14 mouse cellular contexts compared by ENCODE assay signal in the genomic region with DNA sequence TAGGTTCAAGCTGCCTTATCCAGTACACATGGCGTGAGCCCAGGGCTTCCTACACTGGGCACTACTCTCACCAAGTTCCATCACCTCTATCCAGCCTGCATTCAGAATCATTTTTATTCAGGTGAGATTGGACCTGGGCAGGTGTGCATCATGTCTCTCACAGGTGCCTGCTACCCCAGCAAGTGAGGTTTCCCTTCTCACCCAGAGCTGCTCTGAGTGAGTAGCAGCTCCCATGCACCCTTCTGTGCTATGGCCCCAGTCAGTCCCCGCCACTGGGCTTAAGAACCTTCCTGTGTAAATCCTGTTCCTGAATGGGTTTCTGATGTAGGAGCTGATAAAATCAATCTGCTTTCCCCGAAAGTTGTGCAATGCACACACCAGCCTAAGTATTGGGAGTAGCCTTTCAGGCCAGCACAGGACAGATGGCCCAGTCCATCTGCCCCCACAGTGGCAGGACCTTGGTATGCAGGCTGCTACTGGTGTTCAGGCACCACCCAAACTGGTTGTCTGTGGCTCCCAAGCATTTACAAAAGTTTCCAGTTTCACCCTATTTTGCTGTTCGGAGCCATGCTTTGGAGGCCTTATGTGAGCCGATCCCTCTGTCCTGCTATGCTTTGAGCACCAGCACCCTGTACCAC. TPM values are rescaled to one million over a fixed set of nuclear protein-coding genes. Genes with fewer than 3 reads are reported as not detected.
DNase-seq lines count a peak whose midpoint lies in the region; ATAC-seq and TF ChIP-seq lines count a peak whose summit lies in the region.
"Had no signal": no experiment of that assay in that cellular context is flagged by ENCODE, and none has a peak within 500 bp of the region (broad histone marks: within the 10 kb centered on the region; RNA-seq: fewer than 3 reads in every experiment).

No protein-coding gene starts in this region.

- H3K4me2 ChIP-seq in heart, embryonic 15.5 days = no peak overlapping the region
- no peak overlapping the region for H3K4me2 ChIP-seq in lung, postnatal 0 days (replicated peaks; ENCODE audit: low read depth, low read length)
- H3K4me2 ChIP-seq in hindbrain, embryonic 15.5 days = no peak overlapping the region
- no peak overlapping the region for H3K4me2 ChIP-seq in stomach, postnatal 0 days (replicated peaks; ENCODE audit: low read depth)

- DNase-seq in heart, postnatal 14 days = no peak
- peak; percentile 28 for DNase-seq in lung, postnatal 0 days (ENCODE audit: low spot score)
- no peak for DNase-seq in lung, adult 2 months
- no peak for DNase-seq in stomach, postnatal 0 days (ENCODE audit: low spot score)
- DNase-seq in B cell, adult 2 months = no peak
- DNase-seq: midbrain, embryonic 14.5 days; thymus, adult 2 months had no signal

- H3K36me3 ChIP-seq in heart, embryonic 15.5 days = no peaks in the 10 kb centered on the region
- H3K36me3 ChIP-seq in lung, postnatal 0 days (ENCODE audit: insufficient read depth, low read length) = no peaks in the 10 kb centered on the region
- no peaks in the 10 kb centered on the region for H3K36me3 ChIP-seq in hindbrain, embryonic 15.5 days
- H3K36me3 ChIP-seq in stomach, postnatal 0 days (ENCODE audit: control insufficient read depth, insufficient read depth, low read length) = no peaks in the 10 kb centered on the region
- H3K36me3 ChIP-seq: neural tube, embryonic 15.5 days had no signal

- peak overlapping the region; percentile 95 for H3K27ac ChIP-seq in heart, embryonic 15.5 days
- 0 out of 2 replicates have a peak overlapping the region, but pooled peaks have one; percentile 74 for H3K27ac ChIP-seq in lung, postnatal 0 days (ENCODE audit: low read length)
- H3K27ac ChIP-seq in hindbrain, embryonic 15.5 days (replicated peaks) = 0 out of 2 replicates have a peak overlapping the region, but pooled peaks have one; percentile 87
- peak overlapping the region; percentile 18; the same call in 1 of the 2 replicates for H3K27ac ChIP-seq in stomach, postnatal 0 days (replicated peaks)
- H3K27ac ChIP-seq: liver, embryonic 14.5 days had no signal

- no peak for ATAC-seq in heart, embryonic 15.5 days (replicated peaks; ENCODE audit: insufficient number of reproducible peaks, insufficient read depth, low FRiP score, low read depth)
- no peak for ATAC-seq in lung, postnatal 0 days
- no peak for ATAC-seq in hindbrain, embryonic 15.5 days (ENCODE audit: low FRiP score, low read depth)
- ATAC-seq in stomach, postnatal 0 days (ENCODE audit: low FRiP score, low TSS enrichment) = no peak
- ATAC-seq: inflammation-experienced regulatory T-cells, adult 6 months had no signal

- H3K4me1 ChIP-seq in heart, embryonic 15.5 days (replicated peaks) = peaks cover 78% of the 10 kb centered on the region
- peaks cover 34% of the 10 kb centered on the region for H3K4me1 ChIP-seq in lung, postnatal 0 days (ENCODE audit: insufficient read depth, low read depth, low read length)
- peaks cover 31% of the 10 kb centered on the region for H3K4me1 ChIP-seq in lung, adult 2 months (ENCODE audit: control insufficient read depth, insufficient read depth, low read length)
- H3K4me1 ChIP-seq in hindbrain, embryonic 15.5 days (replicated peaks) = peaks cover 70% of the 10 kb centered on the region
- peaks cover 22% of the 10 kb centered on the region for H3K4me1 ChIP-seq in stomach, postnatal 0 days (replicated peaks; ENCODE audit: control insufficient read depth, insufficient read depth)

- no peak for TF ChIP-seq CTCF in lung, postnatal 0 days (IDR thresholded peaks at IDR 0.05)
- no peak for TF ChIP-seq CTCF in lung, adult 2 months (IDR thresholded peaks at IDR 0.05; ENCODE audit: insufficient read depth, low read length)
- no peak for TF ChIP-seq CTCF in stomach, postnatal 0 days (IDR thresholded peaks at IDR 0.05; ENCODE audit: low read depth)

- H3K9me3 ChIP-seq in heart, embryonic 15.5 days (replicated peaks) = no peaks in the 10 kb centered on the region
- H3K9me3 ChIP-seq in lung, postnatal 0 days (ENCODE audit: low read length) = no peaks in the 10 kb centered on the region
- H3K9me3 ChIP-seq in hindbrain, embryonic 15.5 days = no peaks in the 10 kb centered on the region
- no peaks in the 10 kb centered on the region for H3K9me3 ChIP-seq in stomach, postnatal 0 days (ENCODE audit: control insufficient read depth, low read length)
- H3K9me3 ChIP-seq: embryonic facial prominence, embryonic 15.5 days; G1E; neural tube, embryonic 15.5 days had no signal

- no peak for TF ChIP-seq POLR2A in lung, adult 2 months (IDR thresholded peaks at IDR 0.05; ENCODE audit: borderline replicate concordance, extremely low read depth, low read depth, low read length)

- H3K4me3 ChIP-seq in heart, embryonic 15.5 days = no peak overlapping the region
- H3K4me3 ChIP-seq in lung, postnatal 0 days (ENCODE audit: low read depth, low read length) = no peak overlapping the region
- H3K4me3 ChIP-seq in lung, adult 2 months (replicated peaks; ENCODE audit: extremely low read depth, low read depth, low read length) = no peak overlapping the region
- no peak overlapping the region for H3K4me3 ChIP-seq in hindbrain, embryonic 15.5 days
- H3K4me3 ChIP-seq in stomach, postnatal 0 days (ENCODE audit: low read depth, low read length) = no peak overlapping the region

- H3K27me3 ChIP-seq in heart, embryonic 15.5 days = no peaks in the 10 kb centered on the region
- H3K27me3 ChIP-seq in lung, postnatal 0 days (replicated peaks; ENCODE audit: insufficient read depth, low read length) = no peaks in the 10 kb centered on the region
- no peaks in the 10 kb centered on the region for H3K27me3 ChIP-seq in hindbrain, embryonic 15.5 days
- no peaks in the 10 kb centered on the region for H3K27me3 ChIP-seq in stomach, postnatal 0 days (ENCODE audit: control insufficient read depth, insufficient read depth, low read length)
- H3K27me3 ChIP-seq: embryonic facial prominence, embryonic 15.5 days; neural tube, embryonic 15.5 days had no signal

- 68% methylated on average over 5 of the region's 5 CpGs for WGBS in heart, embryonic 15.5 days
- WGBS in lung, postnatal 0 days = 56% methylated on average over 5 of the region's 5 CpGs
- 63% methylated on average over 5 of the region's 5 CpGs for WGBS in lung, adult 2 months
- WGBS in hindbrain, embryonic 15.5 days = 84% methylated on average over 5 of the region's 5 CpGs
- WGBS in stomach, postnatal 0 days = 61% methylated on average over 5 of the region's 5 CpGs

- TF ChIP-seq EP300 in lung, postnatal 0 days (IDR thresholded peaks at IDR 0.05) = no peak
- TF ChIP-seq EP300 in stomach, postnatal 0 days (optimal IDR thresholded peaks at IDR 0.05) = no peak

- intact Hi-C loops in heart, postnatal 14 days (cut with DNase I) = no loop called here

- 0 out of 2 replicates have a peak overlapping the region, but pooled peaks have one; percentile 7 for H3K9ac ChIP-seq in heart, embryonic 15.5 days
- no peak overlapping the region for H3K9ac ChIP-seq in lung, postnatal 0 days (replicated peaks; ENCODE audit: low read depth)
- no peak overlapping the region for H3K9ac ChIP-seq in hindbrain, embryonic 15.5 days
- H3K9ac ChIP-seq in stomach, postnatal 0 days (ENCODE audit: low read length) = no peak overlapping the region
- H3K9ac ChIP-seq: liver, embryonic 14.5 days had no signal

RNA-seq across cellular contexts. Expression of a gene that starts 2.7 kb away (rescaled TPM):
- polyA plus RNA-seq in heart, embryonic 15.5 days (2015; fragmentation: Nextera tagmentation; extraction: Ambion mirVana) = 360 and 390 TPM in 2 replicates
- 100 to 1,000 TPM; 595 to 617 TPM for total RNA-seq in heart, postnatal 14 days (2021)
- 31.7 and 36.3 TPM in 2 replicates for polyA plus RNA-seq in lung, postnatal 0 days (2015; fragmentation: Nextera tagmentation; extraction: Ambion mirVana)
- 27.6 and 65.9 TPM in 2 replicates for polyA plus RNA-seq in lung, adult 2 months (2012; rRNA removed)
- 89.0 and 95.9 TPM in 2 replicates for polyA plus RNA-seq in hindbrain, embryonic 15.5 days (2015; fragmentation: Nextera tagmentation; extraction: Ambion mirVana)
- polyA plus RNA-seq in stomach, postnatal 0 days (2015; fragmentation: Nextera tagmentation; extraction: Ambion mirVana) = 21.8 and 26.1 TPM in 2 replicates

RNA-seq across cellular contexts. Expression of a gene that starts 22.2 kb away (rescaled TPM):
- polyA plus RNA-seq in heart, embryonic 15.5 days (2015; fragmentation: Nextera tagmentation; extraction: Ambion mirVana) = 144 and 163 TPM in 2 replicates
- total RNA-seq in heart, postnatal 14 days (2021) = 100 to 1,000 TPM; 148 to 162 TPM
- 118 and 130 TPM in 2 replicates for polyA plus RNA-seq in lung, postnatal 0 days (2015; fragmentation: Nextera tagmentation; extraction: Ambion mirVana)
- 713 and 858 TPM in 2 replicates for polyA plus RNA-seq in lung, adult 2 months (2012; rRNA removed)
- polyA plus RNA-seq in hindbrain, embryonic 15.5 days (2015; fragmentation: Nextera tagmentation; extraction: Ambion mirVana) = 29.2 and 33.9 TPM in 2 replicates
- polyA plus RNA-seq in stomach, postnatal 0 days (2015; fragmentation: Nextera tagmentation; extraction: Ambion mirVana) = 23.0 and 23.3 TPM in 2 replicates
- polyA plus RNA-seq: inflammation-experienced regulatory T-cells, adult 6 months had no signal

RNA-seq across cellular contexts. Expression of a gene that starts 24.7 kb away (rescaled TPM):
- polyA plus RNA-seq in heart, embryonic 15.5 days (2015; fragmentation: Nextera tagmentation; extraction: Ambion mirVana) = 28.5 and 29.0 TPM in 2 replicates
- total RNA-seq in heart, postnatal 14 days (2021) = 100 to 1,000 TPM in 1 of 2 experiments, 10 to 100 TPM in 1; 97.9 to 104 TPM
- polyA plus RNA-seq in lung, postnatal 0 days (2015; fragmentation: Nextera tagmentation; extraction: Ambion mirVana) = 13.4 and 14.4 TPM in 2 replicates
- 59.0 and 59.8 TPM in 2 replicates for polyA plus RNA-seq in lung, adult 2 months (2012; rRNA removed)
- polyA plus RNA-seq in hindbrain, embryonic 15.5 days (2015; fragmentation: Nextera tagmentation; extraction: Ambion mirVana) = 24.1 and 27.7 TPM in 2 replicates
- polyA plus RNA-seq in stomach, postnatal 0 days (2015; fragmentation: Nextera tagmentation; extraction: Ambion mirVana) = 9.1 and 11.3 TPM in 2 replicates

RNA-seq across cellular contexts. Expression of a gene that starts 37.3 kb away (rescaled TPM):
- polyA plus RNA-seq in heart, embryonic 15.5 days (2015; fragmentation: Nextera tagmentation; extraction: Ambion mirVana) = 33.5 and 38.7 TPM in 2 replicates
- total RNA-seq in heart, postnatal 14 days (2021) = 10 to 100 TPM; 22.8 to 23.6 TPM
- polyA plus RNA-seq in lung, postnatal 0 days (2015; fragmentation: Nextera tagmentation; extraction: Ambion mirVana) = 32.0 and 38.9 TPM in 2 replicates
- 39.5 and 40.4 TPM in 2 replicates for polyA plus RNA-seq in lung, adult 2 months (2012; rRNA removed)
- 41.2 and 41.9 TPM in 2 replicates for polyA plus RNA-seq in hindbrain, embryonic 15.5 days (2015; fragmentation: Nextera tagmentation; extraction: Ambion mirVana)
- 7.4 and 7.7 TPM in 2 replicates for polyA plus RNA-seq in stomach, postnatal 0 days (2015; fragmentation: Nextera tagmentation; extraction: Ambion mirVana)

RNA-seq across cellular contexts. Expression of a gene that starts 48.7 kb away (rescaled TPM):
- 0.08 TPM in 1 of 2 replicates, not detected in the other for polyA plus RNA-seq in heart, embryonic 15.5 days (2015; fragmentation: Nextera tagmentation; extraction: Ambion mirVana)
- total RNA-seq in heart, postnatal 14 days (2021) = not detected
- polyA plus RNA-seq in lung, postnatal 0 days (2015; fragmentation: Nextera tagmentation; extraction: Ambion mirVana) = not detected in 2 replicates
- not detected in 2 replicates for polyA plus RNA-seq in lung, adult 2 months (2012; rRNA removed)
- polyA plus RNA-seq in hindbrain, embryonic 15.5 days (2015; fragmentation: Nextera tagmentation; extraction: Ambion mirVana) = 0.79 and 0.87 TPM in 2 replicates
- polyA plus RNA-seq in stomach, postnatal 0 days (2015; fragmentation: Nextera tagmentation; extraction: Ambion mirVana) = not detected in 2 replicates
- polyA plus RNA-seq: G1E; thymus, adult 2 months had no signal

Comparison
In these comparisons a context has a peak if more than half of its experiments do, and no peak if none do; other contexts are left out.
1. H3K27ac ChIP-seq: peak in every context shown above with its lines; median percentile 95 in heart, embryonic 15.5 days; 87 in hindbrain, embryonic 15.5 days; 74 in lung, postnatal 0 days; 18 in stomach, postnatal 0 days.